Mouse (Mus musculus): ENCODE measurements at regions not wholly inside any gene's neighbourhood (a gene's known extent, or its start where the extent isn't known, plus 50 kb on each side); places are given as distances from the start of the nearest gene placed in this dataset.

- TF ChIP-seq CTCF (IDR thresholded peaks at IDR 0.05; ENCODE audit: borderline replicate concordance, control insufficient read depth, extremely low read depth, insufficient read depth, low read length, poor library complexity): no peak
- TF ChIP-seq POLR2A (IDR thresholded peaks at IDR 0.05; ENCODE audit: control insufficient read depth, extremely low read depth, insufficient read depth, low read length, poor library complexity): no peak
- WGBS: 84% methylated on average over 3 of the region's 3 CpGs
- no peaks in the 10 kb centered on the region for H3K27me3 ChIP-seq (ENCODE audit: control insufficient read depth, insufficient read depth, low read length)
- no peak overlapping the region for H3K27ac ChIP-seq (ENCODE audit: control insufficient read depth, insufficient read depth, low read length)
- no peak for DNase-seq
- no peaks in the 10 kb centered on the region for H3K36me3 ChIP-seq (ENCODE audit: control insufficient read depth, insufficient read depth, low read length)
- peaks cover 3% of the 10 kb centered on the region; the same call in 1 of the 2 replicates for H3K4me1 ChIP-seq (replicated peaks; ENCODE audit: control insufficient read depth, insufficient read depth, low read length)
- H3K4me3 ChIP-seq (ENCODE audit: control insufficient read depth, insufficient read depth, low read length): no peak overlapping the region
Observed at GRCm38 (mm10) chr15:63061891-63062290, 783.1 kb downstream of the Gsdmc2 start.

GRCm38 (mm10) chr15:63060826-63061225 is 784.2 kb downstream of the Gsdmc2 start:
- H3K4me3 ChIP-seq (ENCODE audit: control insufficient read depth, insufficient read depth, low read length): no peak overlapping the region
- H3K27me3 ChIP-seq (ENCODE audit: control insufficient read depth, insufficient read depth, low read length): no peaks in the 10 kb centered on the region
- no peak overlapping the region for H3K27ac ChIP-seq (ENCODE audit: control insufficient read depth, insufficient read depth, low read length)
- H3K4me1 ChIP-seq (replicated peaks; ENCODE audit: control insufficient read depth, insufficient read depth, low read length): peaks cover under 1% of the 10 kb centered on the region; the same call in 1 of the 2 replicates
- H3K36me3 ChIP-seq (ENCODE audit: control insufficient read depth, insufficient read depth, low read length): no peaks in the 10 kb centered on the region
- TF ChIP-seq POLR2A (IDR thresholded peaks at IDR 0.05; ENCODE audit: control insufficient read depth, extremely low read depth, insufficient read depth, low read length, poor library complexity): no peak
- no peak for TF ChIP-seq CTCF (IDR thresholded peaks at IDR 0.05; ENCODE audit: borderline replicate concordance, control insufficient read depth, extremely low read depth, insufficient read depth, low read length, poor library complexity)
- WGBS: 88% methylated on average over 3 of the region's 3 CpGs
- no peak for DNase-seq

- no peaks in the 10 kb centered on the region for H3K36me3 ChIP-seq (ENCODE audit: control insufficient read depth, insufficient read depth, low read length)
- no peak overlapping the region for H3K4me3 ChIP-seq (ENCODE audit: control insufficient read depth, insufficient read depth, low read length)
- 96% methylated on average over 3 of the region's 3 CpGs for WGBS
- no peaks in the 10 kb centered on the region for H3K27me3 ChIP-seq (ENCODE audit: control insufficient read depth, insufficient read depth, low read length)
- no peak overlapping the region for H3K27ac ChIP-seq (ENCODE audit: control insufficient read depth, insufficient read depth, low read length)
- no peak for DNase-seq
- no peaks in the 10 kb centered on the region for H3K4me1 ChIP-seq (replicated peaks; ENCODE audit: control insufficient read depth, insufficient read depth, low read length)
- TF ChIP-seq CTCF (IDR thresholded peaks at IDR 0.05; ENCODE audit: borderline replicate concordance, control insufficient read depth, extremely low read depth, insufficient read depth, low read length, poor library complexity) (no peak), POLR2A (IDR thresholded peaks at IDR 0.05; ENCODE audit: control insufficient read depth, extremely low read depth, insufficient read depth, low read length, poor library complexity) (no peak)
Observed at GRCm38 (mm10) chr15:63052570-63053255, 792.3 kb downstream of the Gsdmc2 start.

- Histone ChIP-seq H3K36me3 (ENCODE audit: control insufficient read depth, insufficient read depth, low read length) (no peaks in the 10 kb centered on the region), H3K4me1 (replicated peaks; ENCODE audit: control insufficient read depth, insufficient read depth, low read length) (no peaks in the 10 kb centered on the region), H3K27ac (ENCODE audit: control insufficient read depth, insufficient read depth, low read length) (no peak overlapping the region), H3K27me3 (ENCODE audit: control insufficient read depth, insufficient read depth, low read length) (no peaks in the 10 kb centered on the region), H3K4me3 (ENCODE audit: control insufficient read depth, insufficient read depth, low read length) (no peak overlapping the region)
- TF ChIP-seq POLR2A (IDR thresholded peaks at IDR 0.05; ENCODE audit: control insufficient read depth, extremely low read depth, insufficient read depth, low read length, poor library complexity): no peak
- no peak for TF ChIP-seq CTCF (IDR thresholded peaks at IDR 0.05; ENCODE audit: borderline replicate concordance, control insufficient read depth, extremely low read depth, insufficient read depth, low read length, poor library complexity)
- no peak for DNase-seq
- WGBS: 95% methylated on average over 1 of the region's 1 CpGs
Observed at GRCm38 (mm10) chr15:63050033-63050432, 794.9 kb downstream of the Gsdmc2 start.

- no peaks in the 10 kb centered on the region for H3K27me3 ChIP-seq (ENCODE audit: control insufficient read depth, insufficient read depth, low read length)
- H3K36me3 ChIP-seq (ENCODE audit: control insufficient read depth, insufficient read depth, low read length): no peaks in the 10 kb centered on the region
- TF ChIP-seq POLR2A (IDR thresholded peaks at IDR 0.05; ENCODE audit: control insufficient read depth, extremely low read depth, insufficient read depth, low read length, poor library complexity): no peak
- TF ChIP-seq CTCF (IDR thresholded peaks at IDR 0.05; ENCODE audit: borderline replicate concordance, control insufficient read depth, extremely low read depth, insufficient read depth, low read length, poor library complexity): no peak
- H3K4me3 ChIP-seq (ENCODE audit: control insufficient read depth, insufficient read depth, low read length): no peak overlapping the region
- no peaks in the 10 kb centered on the region for H3K4me1 ChIP-seq (replicated peaks; ENCODE audit: control insufficient read depth, insufficient read depth, low read length)
- no peak overlapping the region for H3K27ac ChIP-seq (ENCODE audit: control insufficient read depth, insufficient read depth, low read length)
- no peak for DNase-seq
Observed at GRCm38 (mm10) chr15:63042367-63042766, 802.6 kb downstream of the Gsdmc2 start.

- Histone ChIP-seq H3K36me3 (ENCODE audit: control insufficient read depth, insufficient read depth, low read length) (no peaks in the 10 kb centered on the region), H3K27me3 (ENCODE audit: control insufficient read depth, insufficient read depth, low read length) (no peaks in the 10 kb centered on the region), H3K27ac (ENCODE audit: control insufficient read depth, insufficient read depth, low read length) (no peak overlapping the region), H3K4me1 (replicated peaks; ENCODE audit: control insufficient read depth, insufficient read depth, low read length) (no peaks in the 10 kb centered on the region), H3K4me3 (ENCODE audit: control insufficient read depth, insufficient read depth, low read length) (no peak overlapping the region)
- no peak for TF ChIP-seq CTCF (IDR thresholded peaks at IDR 0.05; ENCODE audit: borderline replicate concordance, control insufficient read depth, extremely low read depth, insufficient read depth, low read length, poor library complexity)
- no peak for DNase-seq
- 97% methylated on average over 7 of the region's 7 CpGs for WGBS
Observed at GRCm38 (mm10) chr15:63036241-63036640, 808.7 kb downstream of the Gsdmc2 start.

GRCm38 (mm10) chr15:63020826-63021225 is 824.2 kb downstream of the Gsdmc2 start:
- no peaks in the 10 kb centered on the region for H3K27me3 ChIP-seq (ENCODE audit: control insufficient read depth, insufficient read depth, low read length)
- H3K4me1 ChIP-seq (replicated peaks; ENCODE audit: control insufficient read depth, insufficient read depth, low read length): no peaks in the 10 kb centered on the region
- H3K27ac ChIP-seq (ENCODE audit: control insufficient read depth, insufficient read depth, low read length): no peak overlapping the region
- TF ChIP-seq CTCF (IDR thresholded peaks at IDR 0.05; ENCODE audit: borderline replicate concordance, control insufficient read depth, extremely low read depth, insufficient read depth, low read length, poor library complexity): no peak
- TF ChIP-seq POLR2A (IDR thresholded peaks at IDR 0.05; ENCODE audit: control insufficient read depth, extremely low read depth, insufficient read depth, low read length, poor library complexity): no peak
- 93% methylated on average over 2 of the region's 2 CpGs for WGBS
- H3K36me3 ChIP-seq (ENCODE audit: control insufficient read depth, insufficient read depth, low read length): no peaks in the 10 kb centered on the region
- DNase-seq: no peak
- no peak overlapping the region for H3K4me3 ChIP-seq (ENCODE audit: control insufficient read depth, insufficient read depth, low read length)
